Mouse (Mus musculus): ENCODE measurements around the gene Gm8298. TPM values are rescaled to one million over a fixed set of nuclear protein-coding genes. Genes with fewer than 3 reads are reported as not detected.
"Not testable (repeated sequence)": the region's sequence is repeated elsewhere in the genome, so short reads cannot be mapped to it uniquely, and the experiment has no call there.

Gene Gm8298
- polyA plus RNA-seq (2015; fragmentation: Nextera tagmentation; extraction: Ambion mirVana): not detected in 2 replicates

DNA sequence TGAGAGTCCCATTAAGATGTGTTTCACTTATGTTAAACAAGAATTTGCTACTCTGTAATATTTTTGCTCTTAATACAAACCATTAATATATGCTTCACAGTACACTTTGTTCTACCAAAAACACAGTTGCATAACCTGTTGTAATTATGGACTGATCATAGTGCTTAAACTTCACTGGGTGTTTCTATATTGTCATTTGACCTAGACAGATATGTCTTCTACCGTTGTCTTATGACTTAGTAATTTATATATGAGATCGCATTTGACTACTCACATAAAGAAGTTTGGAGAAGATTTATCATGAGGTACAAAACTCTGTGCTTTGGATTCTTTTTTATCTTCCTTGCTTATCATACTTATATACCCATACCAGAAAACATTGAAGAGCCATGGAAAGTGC, at the start of gene Gm8298:
Gm8298 (plus strand) TSS at position 301 of the 400 bp plus-strand sequence.
- WGBS: 90% methylated on average over 2 of the region's 2 CpGs
- Histone ChIP-seq H3K4me2 (no peak within 1 kb of the TSS), H3K36me3 (no peaks in the 10 kb centered on the region)

DNA sequence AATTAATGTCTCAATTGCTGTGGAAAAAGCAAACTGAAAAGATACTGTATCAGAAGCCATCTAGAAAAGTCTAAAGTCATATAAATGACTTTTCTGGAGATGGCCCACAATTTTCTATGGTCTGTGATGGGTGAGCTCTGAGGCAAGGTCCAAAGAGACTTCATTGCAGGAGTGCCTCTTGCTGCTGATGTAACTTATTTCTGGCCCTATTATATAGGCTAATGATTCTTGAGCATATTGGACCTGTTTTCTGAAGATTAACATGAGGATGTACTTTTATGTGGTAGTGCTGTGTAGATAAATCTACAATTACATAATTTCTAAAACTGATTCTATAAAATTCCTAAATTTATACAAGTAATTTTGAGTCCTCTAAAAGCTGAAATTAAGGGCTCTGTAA, 47.7 kb upstream of the Gm8298 start:
- H3K4me2 ChIP-seq: no peak overlapping the region
- H3K9ac ChIP-seq: no peak overlapping the region
- ATAC-seq (ENCODE audit: insufficient number of reproducible peaks, low FRiP score, low TSS enrichment, low read depth): no peak
- no peaks in the 10 kb centered on the region for H3K36me3 ChIP-seq
- H3K4me3 ChIP-seq: no peak overlapping the region
- H3K9me3 ChIP-seq: no peaks in the 10 kb centered on the region
- no peak overlapping the region for H3K27ac ChIP-seq
- no peaks in the 10 kb centered on the region for H3K27me3 ChIP-seq
- no peaks in the 10 kb centered on the region for H3K4me1 ChIP-seq

More for the DNA sequence above, at the start of gene Gm8298:
- ATAC-seq (ENCODE audit: insufficient number of reproducible peaks, low FRiP score, low TSS enrichment, low read depth): no peak
- H3K4me1 ChIP-seq: no peaks in the 10 kb centered on the region
- no peaks in the 10 kb centered on the region for H3K9me3 ChIP-seq
- H3K9ac ChIP-seq: no peak within 1 kb of the TSS
- no peak within 1 kb of the TSS for H3K4me3 ChIP-seq
- no peak within 1 kb of the TSS for H3K27ac ChIP-seq
- H3K27me3 ChIP-seq: no peaks in the 10 kb centered on the region

DNA sequence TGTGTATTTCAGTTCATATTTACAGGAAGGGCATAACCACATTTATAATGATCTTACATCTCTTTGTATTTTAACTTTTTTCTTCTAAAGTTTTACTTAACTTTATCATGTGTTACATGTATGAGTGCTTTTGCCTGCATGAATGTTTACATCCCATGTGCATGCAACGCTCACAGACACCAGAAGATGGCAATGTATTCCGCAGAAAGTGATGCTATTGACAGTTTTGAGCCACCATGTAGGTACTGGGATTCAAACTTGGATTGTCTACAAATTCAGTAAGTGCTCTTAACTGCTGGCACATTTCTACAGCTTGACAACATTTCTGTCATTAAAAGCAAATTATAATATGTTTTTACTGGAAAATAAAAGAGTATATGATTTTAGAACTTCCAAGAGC, 9.9 kb downstream of the Gm8298 start:
- Histone ChIP-seq H3K9ac (no peak overlapping the region), H3K9me3 (no peaks in the 10 kb centered on the region), H3K4me3 (no peak overlapping the region), H3K4me1 (no peaks in the 10 kb centered on the region), H3K27me3 (no peaks in the 10 kb centered on the region), H3K27ac (no peak overlapping the region), H3K36me3 (no peaks in the 10 kb centered on the region), H3K4me2 (no peak overlapping the region)
- WGBS: 15% methylated on average over 2 of the region's 2 CpGs
- no peak for ATAC-seq (ENCODE audit: insufficient number of reproducible peaks, low FRiP score, low TSS enrichment, low read depth)

DNA sequence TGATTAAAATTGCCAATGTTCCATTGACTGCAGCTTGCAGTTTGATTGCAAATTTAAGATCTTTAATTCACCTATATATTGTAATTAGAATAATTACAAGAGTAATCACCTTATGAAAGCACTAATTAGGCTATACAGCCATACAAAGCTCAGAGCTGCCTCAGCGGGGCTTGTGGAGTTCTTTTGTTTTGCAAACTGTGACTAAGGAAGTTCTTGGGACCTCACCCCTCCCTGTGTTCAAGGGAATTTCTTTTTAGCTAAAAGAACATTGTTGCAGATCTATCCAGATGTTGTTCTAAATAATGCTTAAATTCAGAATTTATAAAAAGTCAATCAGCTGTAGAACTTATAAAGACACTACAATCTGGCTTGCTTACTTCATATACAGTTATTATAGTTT, 16.8 kb downstream of the Gm8298 start:
- H3K4me1 ChIP-seq; ATAC-seq (ENCODE audit: insufficient number of reproducible peaks, low FRiP score, low TSS enrichment, low read depth); H3K36me3 ChIP-seq; H3K27ac ChIP-seq; H3K9me3 ChIP-seq; H3K4me3 ChIP-seq; H3K27me3 ChIP-seq; H3K4me2 ChIP-seq; H3K9ac ChIP-seq: not testable (repeated sequence)
- WGBS: 56% methylated on average over 1 of the region's 1 CpGs

GRCm38 (mm10) chr3:59879801-59880554, 19.1 kb downstream of the Gm8298 start:
- not testable (repeated sequence) for H3K9ac ChIP-seq; ATAC-seq (ENCODE audit: insufficient number of reproducible peaks, low FRiP score, low TSS enrichment, low read depth); H3K9me3 ChIP-seq; H3K4me2 ChIP-seq; H3K27ac ChIP-seq; H3K4me3 ChIP-seq; H3K27me3 ChIP-seq; H3K4me1 ChIP-seq; H3K36me3 ChIP-seq
- WGBS: 73% methylated on average over 7 of the region's 7 CpGs

DNA sequence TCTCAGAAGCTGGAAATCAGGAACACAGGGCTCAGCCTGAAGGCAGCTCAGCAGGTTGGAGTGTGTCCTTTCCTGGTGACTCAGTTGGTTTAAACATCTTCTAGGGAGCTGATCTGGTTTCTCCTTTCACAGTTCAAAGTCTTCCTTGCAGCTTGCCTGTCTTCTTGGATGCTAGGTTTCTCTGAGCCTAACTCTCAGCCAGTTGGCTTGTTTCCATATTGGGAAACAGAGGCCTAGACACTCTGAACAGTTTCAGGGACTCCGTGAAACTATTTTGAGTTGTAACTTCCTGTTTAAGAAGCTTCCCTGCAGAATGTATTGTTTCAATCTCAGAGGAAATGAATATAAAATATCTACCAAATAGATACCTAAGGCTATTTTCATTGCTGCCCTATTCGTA, 32.4 kb downstream of the Gm8298 start:
- no peaks in the 10 kb centered on the region for H3K9me3 ChIP-seq
- no peak overlapping the region for H3K4me3 ChIP-seq
- H3K36me3 ChIP-seq: no peaks in the 10 kb centered on the region
- ATAC-seq (ENCODE audit: insufficient number of reproducible peaks, low FRiP score, low TSS enrichment, low read depth): no peak
- H3K4me1 ChIP-seq: no peaks in the 10 kb centered on the region
- H3K4me2 ChIP-seq: no peak overlapping the region
- no peak overlapping the region for H3K9ac ChIP-seq
- no peak overlapping the region for H3K27ac ChIP-seq
- 78% methylated on average over 2 of the region's 2 CpGs for WGBS
- H3K27me3 ChIP-seq: no peaks in the 10 kb centered on the region

DNA sequence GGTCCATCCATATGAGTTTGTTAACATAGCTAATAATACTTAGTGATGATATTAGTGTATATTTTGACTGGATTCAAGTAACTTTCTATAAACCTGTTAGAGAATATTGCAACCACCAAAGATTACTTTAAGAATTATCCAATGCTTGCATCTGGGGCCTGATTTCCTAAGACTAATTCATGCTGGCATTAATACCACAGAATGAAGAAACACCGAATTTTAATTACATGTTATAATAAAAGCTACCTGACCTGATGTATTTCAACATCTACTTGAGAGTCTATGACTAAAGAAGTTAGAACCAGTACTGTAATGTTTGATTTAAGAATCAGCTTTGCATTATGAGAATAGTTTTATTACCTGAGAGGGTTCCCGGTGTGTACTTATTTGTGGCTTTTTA, 64.1 kb downstream of the Gm8298 start, which contains the start of gene C130079G13Rik:
C130079G13Rik (plus strand) TSS at position 301 of the 400 bp plus-strand sequence.
- H3K36me3 ChIP-seq: no peaks in the 10 kb centered on the region
- no peaks in the 10 kb centered on the region for H3K4me1 ChIP-seq
- ATAC-seq (ENCODE audit: insufficient number of reproducible peaks, low FRiP score, low TSS enrichment, low read depth): no peak
- H3K27me3 ChIP-seq: no peaks in the 10 kb centered on the region
- no peak within 1 kb of the TSS for H3K9ac ChIP-seq
- H3K9me3 ChIP-seq: no peaks in the 10 kb centered on the region
- no peak within 1 kb of the TSS for H3K4me2 ChIP-seq
- H3K4me3 ChIP-seq: no peak within 1 kb of the TSS
- H3K27ac ChIP-seq: no peak within 1 kb of the TSS
- WGBS: 76% methylated on average over 2 of the region's 2 CpGs

Other genes starting within 250 kb of the Gm8298 start
- gene Gm5538, start 131.3 kb upstream of the Gm8298 start, polyA plus RNA-seq (2015; fragmentation: Nextera tagmentation; extraction: Ambion mirVana): not detected in 2 replicates
- 3.7 and 4.4 TPM in 2 replicates for gene C130079G13Rik, start 64.2 kb downstream of the Gm8298 start, polyA plus RNA-seq (2015; fragmentation: Nextera tagmentation; extraction: Ambion mirVana)
- 8.3 and 8.5 TPM in 2 replicates for gene Aadacl2, start 145.7 kb downstream of the Gm8298 start, polyA plus RNA-seq (2015; fragmentation: Nextera tagmentation; extraction: Ambion mirVana)
- 0.87 and 1.2 TPM in 2 replicates for gene Aadac, start 164.7 kb downstream of the Gm8298 start, polyA plus RNA-seq (2015; fragmentation: Nextera tagmentation; extraction: Ambion mirVana)
- 1.0 and 2.2 TPM in 2 replicates for gene Sucnr1, start 220.8 kb downstream of the Gm8298 start, polyA plus RNA-seq (2015; fragmentation: Nextera tagmentation; extraction: Ambion mirVana)

Measured in limb, embryonic 15.5 days (tissue).